Mouse (Mus musculus) liver, adult 2 months (tissue): ENCODE results near the gene Cdc42ep4. TPM values are rescaled to one million over a fixed set of nuclear protein-coding genes. Genes with fewer than 3 reads are reported as not detected.

Experiments used
- DNase-seq: peaks from one replicate; pipeline ENCODE4 v3.0.0-alpha.2; 2011; ENCODE audit warnings: low read depth, low spot score; ENCODE audit errors: extremely low read depth
- H3K27ac ChIP-seq: fragments of 200-500 bp; replicated peaks from 2 replicates; pipeline ENCODE4 v1.5.1; 2012; ENCODE audit warnings: low read depth, mild to moderate bottlenecking, control low read depth, inconsistent platforms, low read length; ENCODE audit not compliant: insufficient read depth
- H3K27me3 ChIP-seq: fragments of 200-500 bp; 2 replicates; pipeline ENCODE4 v1.6.1; 2012; ENCODE audit warnings: mild to moderate bottlenecking, moderate library complexity, low read length, inconsistent platforms; ENCODE audit not compliant: control insufficient read depth, insufficient read depth
- H3K36me3 ChIP-seq: fragments of 200-500 bp; 2 replicates; pipeline ENCODE4 v1.6.1; 2012; ENCODE audit warnings: low read length, inconsistent platforms; ENCODE audit not compliant: control insufficient read depth, insufficient read depth
- H3K4me1 ChIP-seq: fragments of 200-500 bp; 2 replicates; pipeline ENCODE4 v1.6.1; 2011; ENCODE audit warnings: low read length; ENCODE audit not compliant: control insufficient read depth, insufficient read depth
- H3K4me3 ChIP-seq: fragments of 200-500 bp; 2 replicates; pipeline ENCODE4 v1.5.1; 2011; ENCODE audit warnings: low read depth, mild to moderate bottlenecking, control low read depth, low read length, moderate library complexity; ENCODE audit not compliant: insufficient read depth
- H3K79me2 ChIP-seq: fragments of 200-500 bp; 2 replicates; pipeline ENCODE4 v1.6.1; 2012; ENCODE audit warnings: inconsistent platforms, mild to moderate bottlenecking, low read length, moderate library complexity; ENCODE audit not compliant: control insufficient read depth, insufficient read depth
- H3K9ac ChIP-seq: fragments of 200-500 bp; 2 replicates; pipeline ENCODE4 v1.6.1; 2012; ENCODE audit warnings: low read depth, mild to moderate bottlenecking, control low read depth, inconsistent platforms, low read length
- CTCF ChIP-seq: fragments of 200-500 bp; IDR thresholded peaks from 2 replicates; pipeline ENCODE4 v1.5.1; 2011; ENCODE audit warnings: low read depth, low read length, control low read depth
- POLR2A ChIP-seq: fragments of 200-500 bp; IDR thresholded peaks from 2 replicates; pipeline ENCODE4 v1.6.1; 2011; ENCODE audit warnings: low read length, control low read depth; ENCODE audit not compliant: insufficient read depth; ENCODE audit errors: extremely low read depth
- WGBS: fragments of 180-500 bp; shearing (Covaris S2); methylation state at CpG from one replicate; pipeline ENCODE4 v1.1.7; 2018; 5-methylcytosine and 5-hydroxymethylcytosine counted together
- polyA plus RNA-seq: library from polyadenylated mRNA; depleted of rRNA; stranded (reverse); fragments of >200 nt; gene quantifications from 2 replicates; pipeline ENCODE4 v1.2.3, GENCODE M21; 2012
- total RNA-seq: library from RNA; depleted of rRNA; stranded (reverse); fragments of >200 nt; gene quantifications from 2 replicates; pipeline ENCODE4 v1.2.3, GENCODE M21; 2014

The Cdc42ep4 gene
- total and polyA plus RNA-seq, 2 experiments = 25.2 to 32.7 TPM

GRCm38 (mm10) chr11:113795846-113796245 lies 44.2 kb upstream of the Cdc42ep4 start:
- DNase-seq = no peak
- no peaks in the 10 kb centered on the region for H3K27me3 ChIP-seq
- WGBS = 80% methylated on average over 12 of the region's 12 CpGs
- no peak overlapping the region for H3K9ac ChIP-seq
- H3K36me3 ChIP-seq = no peaks in the 10 kb centered on the region
- TF ChIP-seq CTCF = no peak
- H3K79me2 ChIP-seq = no peaks in the 10 kb centered on the region
- no peaks in the 10 kb centered on the region for H3K4me1 ChIP-seq
- no peak overlapping the region for H3K27ac ChIP-seq
- no peak overlapping the region for H3K4me3 ChIP-seq

- WGBS = 77% methylated on average over 16 of the region's 16 CpGs
These were observed 39.9 kb upstream of the Cdc42ep4 start for GRCm38 (mm10) chr11:113791357-113792215.

GRCm38 (mm10) chr11:113789101-113789500 lies 37.4 kb upstream of the Cdc42ep4 start:
- Histone ChIP-seq H3K79me2 (no peaks in the 10 kb centered on the region), H3K36me3 (no peaks in the 10 kb centered on the region), H3K27ac (no peak overlapping the region), H3K27me3 (no peaks in the 10 kb centered on the region), H3K9ac (no peak overlapping the region), H3K4me3 (no peak overlapping the region), H3K4me1 (no peaks in the 10 kb centered on the region)
- DNase-seq = no peak
- TF ChIP-seq CTCF (no peak), POLR2A (no peak)
- 63% methylated on average over 1 of the region's 1 CpGs for WGBS

More at GRCm38 (mm10) chr11:113791357-113792215, 39.9 kb upstream of the Cdc42ep4 start:
- Histone ChIP-seq H3K9ac (no peak overlapping the region), H3K27ac (no peak overlapping the region), H3K36me3 (no peaks in the 10 kb centered on the region), H3K79me2 (no peaks in the 10 kb centered on the region), H3K4me3 (no peak overlapping the region), H3K4me1 (no peaks in the 10 kb centered on the region), H3K27me3 (no peaks in the 10 kb centered on the region)
- TF ChIP-seq POLR2A (no peak), CTCF (no peak)
- DNase-seq = no peak

- no peaks in the 10 kb centered on the region for H3K4me1 ChIP-seq
- DNase-seq = no peak
These were observed 36.6 kb upstream of the Cdc42ep4 start for GRCm38 (mm10) chr11:113788183-113788789.

GRCm38 (mm10) chr11:113787432-113788182 lies 35.9 kb upstream of the Cdc42ep4 start:
- Histone ChIP-seq H3K79me2 (no peaks in the 10 kb centered on the region), H3K36me3 (no peaks in the 10 kb centered on the region), H3K9ac (no peak overlapping the region), H3K4me1 (no peaks in the 10 kb centered on the region), H3K27ac (no peak overlapping the region), H3K4me3 (no peak overlapping the region), H3K27me3 (no peaks in the 10 kb centered on the region)
- DNase-seq = no peak
- TF ChIP-seq POLR2A (no peak), CTCF (no peak)
- 87% methylated on average over 13 of the region's 13 CpGs for WGBS

More at GRCm38 (mm10) chr11:113788183-113788789, 36.6 kb upstream of the Cdc42ep4 start:
- Histone ChIP-seq H3K27ac (no peak overlapping the region), H3K4me3 (no peak overlapping the region), H3K27me3 (no peaks in the 10 kb centered on the region), H3K9ac (no peak overlapping the region), H3K79me2 (no peaks in the 10 kb centered on the region), H3K36me3 (no peaks in the 10 kb centered on the region)
- no peak for TF ChIP-seq CTCF
- TF ChIP-seq POLR2A = no peak
- WGBS = 82% methylated on average over 2 of the region's 2 CpGs
